Mouse (Mus musculus) cerebral cortex, adult 2 months (tissue): Measurements from ENCODE around the gene Sh3bp5l.

Experiments
- WGBS: fragments of 180-500 bp; shearing (Covaris S2); methylation state at CpG from one replicate; pipeline ENCODE4 v1.1.7; 2018; 5-methylcytosine and 5-hydroxymethylcytosine counted together

Gene Sh3bp5l

GRCm38 (mm10) chr11:58322824-58323569 is 7.5 kb upstream of the Sh3bp5l start:
- under 1% methylated on average over 63 of the region's 63 CpGs for WGBS

- 5% methylated on average over 24 of the region's 24 CpGs for WGBS
Observed at GRCm38 (mm10) chr11:58323570-58324340, 6.8 kb upstream of the Sh3bp5l start.

- 88% methylated on average over 3 of the region's 3 CpGs for WGBS
Observed at GRCm38 (mm10) chr11:58324614-58325229, 5.8 kb upstream of the Sh3bp5l start.

GRCm38 (mm10) chr11:58326781-58327180 is 3.7 kb upstream of the Sh3bp5l start:
- WGBS: 95% methylated on average over 3 of the region's 3 CpGs

- WGBS: under 1% methylated on average over 21 of the region's 21 CpGs
Observed at GRCm38 (mm10) chr11:58329906-58330275, 633 bp upstream of the Sh3bp5l start.

- 16% methylated on average over 10 of the region's 10 CpGs for WGBS
Observed at GRCm38 (mm10) chr11:58331149-58331495, 598 bp downstream of the Sh3bp5l start.

DNA sequence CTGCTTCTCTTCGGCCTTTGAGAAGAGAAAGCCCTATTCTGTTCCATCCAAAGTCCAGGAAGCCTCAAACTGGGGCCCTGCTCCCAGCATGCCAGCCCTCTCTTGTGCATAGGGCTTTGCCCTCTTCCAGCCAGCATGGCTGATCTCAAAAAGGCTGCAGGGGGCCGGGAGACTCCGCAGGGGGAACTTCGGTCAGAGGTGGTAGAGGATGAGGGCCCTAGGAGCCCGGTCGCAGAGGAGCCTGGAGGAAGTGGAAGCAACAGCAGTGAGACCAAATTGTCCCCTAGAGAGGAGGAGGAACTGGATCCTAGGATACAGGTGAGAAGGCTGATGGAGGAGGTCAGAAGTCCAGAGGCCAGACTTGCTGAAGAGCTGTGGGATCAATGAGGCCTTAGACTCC is 1.0 kb downstream of the Sh3bp5l start:
- 79% methylated on average over 6 of the region's 6 CpGs for WGBS

GRCm38 (mm10) chr11:58334746-58335145 is 4.2 kb downstream of the Sh3bp5l start:
- WGBS: 58% methylated on average over 3 of the region's 3 CpGs

GRCm38 (mm10) chr11:58346745-58347144 is 16.2 kb downstream of the Sh3bp5l start:
- 95% methylated on average over 4 of the region's 4 CpGs for WGBS

GRCm38 (mm10) chr11:58350628-58351027 is 20.1 kb downstream of the Sh3bp5l start:
- 75% methylated on average over 4 of the region's 4 CpGs for WGBS

DNA sequence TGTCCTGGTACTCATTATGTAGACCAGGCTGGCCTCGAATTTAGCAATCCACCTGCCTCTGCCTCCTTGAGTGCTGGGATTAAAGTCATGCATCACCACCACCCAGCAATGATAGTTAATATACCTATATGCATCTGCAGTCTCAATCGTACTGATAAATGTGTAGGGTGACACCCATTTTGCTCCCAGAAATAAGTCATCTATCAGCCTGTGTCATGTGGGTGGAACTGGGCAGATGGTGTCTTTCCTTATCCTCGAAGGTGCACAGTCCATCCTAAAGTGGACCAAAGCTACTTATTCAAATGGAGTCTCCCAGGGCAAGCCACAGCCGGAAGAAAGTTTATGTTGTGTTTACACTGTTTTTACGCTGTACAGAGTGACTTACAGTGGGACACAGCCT is 20.7 kb downstream of the Sh3bp5l start:
- WGBS: 74% methylated on average over 5 of the region's 5 CpGs

GRCm38 (mm10) chr11:58352681-58353548 is 22.4 kb downstream of the Sh3bp5l start:
- WGBS: 69% methylated on average over 7 of the region's 7 CpGs

GRCm38 (mm10) chr11:58353709-58354108 is 23.2 kb downstream of the Sh3bp5l start:
- 78% methylated on average over 3 of the region's 3 CpGs for WGBS

DNA sequence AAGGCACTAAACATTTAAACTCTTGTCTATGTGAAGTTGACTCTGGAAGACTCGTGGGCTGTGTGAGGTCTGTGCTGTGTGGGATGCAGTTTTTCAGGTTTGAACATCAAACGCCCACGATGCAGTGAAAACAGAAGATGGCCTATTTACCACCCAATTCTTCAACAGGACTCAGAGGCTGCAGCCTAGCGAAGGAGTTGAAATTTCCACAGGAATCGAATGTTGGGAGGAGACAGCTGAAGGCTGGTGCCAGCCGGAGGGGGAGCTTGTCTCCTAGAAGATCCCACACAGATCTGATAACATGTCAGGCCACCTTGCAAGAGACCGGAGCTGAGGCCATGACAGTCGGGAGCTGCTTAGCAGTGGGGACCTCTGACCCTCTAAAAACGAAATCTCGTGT is 24.0 kb downstream of the Sh3bp5l start:
- WGBS: 51% methylated on average over 10 of the region's 10 CpGs

DNA sequence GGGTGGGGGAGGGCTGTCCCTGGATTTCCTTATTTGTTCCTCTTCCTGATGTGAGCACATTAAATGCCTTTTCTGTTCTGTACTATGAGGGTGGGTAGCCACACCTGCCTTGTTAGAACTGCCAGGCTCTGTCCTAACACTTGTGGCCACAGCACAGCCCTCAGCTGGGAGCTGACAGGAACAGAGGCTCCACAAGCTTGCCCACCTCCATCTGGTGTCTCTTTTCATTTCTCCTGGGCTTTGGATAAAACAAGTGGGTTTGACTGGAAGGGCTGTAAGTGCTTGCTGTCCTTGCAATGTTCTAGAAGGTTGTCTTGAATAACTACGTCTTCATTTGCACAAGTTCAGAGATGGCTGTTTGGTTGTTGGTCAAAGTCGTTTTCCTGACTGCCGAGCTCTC is 24.4 kb downstream of the Sh3bp5l start:
- 60% methylated on average over 3 of the region's 3 CpGs for WGBS

- WGBS: 93% methylated on average over 3 of the region's 3 CpGs
Observed at GRCm38 (mm10) chr11:58357042-58357441, 26.5 kb downstream of the Sh3bp5l start.

- WGBS: 81% methylated on average over 6 of the region's 6 CpGs
Observed at GRCm38 (mm10) chr11:58357844-58358534, 27.5 kb downstream of the Sh3bp5l start.

DNA sequence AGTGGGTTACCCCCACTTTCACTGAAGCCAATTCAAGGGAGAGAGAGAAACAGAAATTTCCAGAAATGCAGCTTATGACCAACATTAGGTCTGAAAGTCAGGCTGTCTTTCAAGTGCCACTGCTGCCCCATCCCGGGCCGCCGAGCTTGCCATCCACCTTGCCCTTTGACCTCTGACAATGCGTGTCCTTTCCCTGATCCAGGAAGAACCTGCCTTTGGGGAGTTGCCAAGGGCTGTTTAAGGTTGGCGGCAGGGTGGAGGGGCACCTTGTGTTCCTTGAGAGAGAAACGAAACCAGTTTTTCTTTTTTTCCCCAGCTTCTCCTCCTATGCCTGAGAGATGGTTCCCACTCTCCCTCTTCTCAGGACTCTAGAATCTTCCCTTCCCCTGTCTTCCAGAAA is 32.0 kb downstream of the Sh3bp5l start:
- no CpG with 5 or more reads among the region's 6 CpGs for WGBS

GRCm38 (mm10) chr11:58364454-58364853 is 33.9 kb downstream of the Sh3bp5l start:
- 71% methylated on average over 3 of the region's 3 CpGs for WGBS

DNA sequence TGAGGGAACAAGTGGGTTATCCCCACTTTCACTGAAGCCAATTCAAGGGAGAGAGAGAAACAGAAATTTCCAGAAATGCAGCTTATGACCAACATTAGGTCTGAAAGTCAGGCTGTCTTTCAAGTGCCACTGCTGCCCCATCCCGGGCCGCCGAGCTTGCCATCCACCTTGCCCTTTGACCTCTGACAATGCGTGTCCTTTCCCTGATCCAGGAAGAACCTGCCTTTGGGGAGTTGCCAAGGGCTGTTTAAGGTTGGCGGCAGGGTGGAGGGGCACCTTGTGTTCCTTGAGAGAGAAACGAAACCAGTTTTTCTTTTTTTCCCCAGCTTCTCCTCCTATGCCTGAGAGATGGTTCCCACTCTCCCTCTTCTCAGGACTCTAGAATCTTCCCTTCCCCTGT is 35.7 kb downstream of the Sh3bp5l start:
- WGBS: no CpG with 5 or more reads among the region's 6 CpGs

GRCm38 (mm10) chr11:58377273-58377672 is 46.7 kb downstream of the Sh3bp5l start:
- 91% methylated on average over 2 of the region's 2 CpGs for WGBS
